Mouse (Mus musculus): ENCODE measurements at regions not wholly inside any gene's neighbourhood (a gene's known extent, or its start where the extent isn't known, plus 50 kb on each side); places are given as distances from the start of the nearest gene placed in this dataset.

DNA sequence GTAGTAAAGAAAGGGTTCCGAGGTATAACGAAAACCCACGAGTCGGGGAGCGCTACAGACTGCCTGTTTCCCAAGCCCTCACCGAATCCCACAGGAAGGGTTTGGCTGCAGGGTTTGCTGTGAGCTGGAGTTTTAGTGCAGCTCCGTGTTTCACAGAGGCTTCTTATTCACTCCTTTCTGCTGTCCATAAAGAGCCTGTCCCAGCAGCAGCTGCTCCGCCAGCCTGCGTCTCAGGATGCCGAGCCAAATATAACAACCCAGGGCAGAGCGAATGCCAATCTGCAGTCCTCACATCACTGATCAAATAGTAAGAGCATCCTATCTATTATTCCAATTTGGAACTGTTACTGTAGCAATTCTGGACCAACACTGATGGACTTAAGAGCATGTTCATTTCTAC lies 110.7 kb upstream of the Mpp6 start:
- peak; percentile 25 to 29 for DNase-seq

DNA sequence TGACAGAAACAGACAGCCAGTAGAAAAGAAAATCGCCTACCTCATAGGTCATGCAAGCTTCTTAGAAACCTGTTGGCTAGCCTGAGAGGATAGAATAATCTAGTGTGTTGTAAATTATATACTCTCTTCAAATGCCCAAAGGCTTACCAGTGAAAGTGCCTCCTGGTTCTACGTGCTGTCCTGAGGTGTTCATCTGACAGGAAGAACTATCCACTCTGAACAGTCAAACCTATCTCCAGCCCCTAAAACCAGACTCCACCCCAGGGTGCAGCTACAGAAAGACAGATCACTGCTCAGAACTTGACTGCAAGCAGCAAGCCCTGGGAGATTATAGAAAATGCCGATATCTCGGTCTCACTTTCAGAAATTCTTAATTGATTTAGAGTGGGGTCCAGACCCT lies 102.0 kb upstream of the Mpp6 start:
- no peak for DNase-seq

DNA sequence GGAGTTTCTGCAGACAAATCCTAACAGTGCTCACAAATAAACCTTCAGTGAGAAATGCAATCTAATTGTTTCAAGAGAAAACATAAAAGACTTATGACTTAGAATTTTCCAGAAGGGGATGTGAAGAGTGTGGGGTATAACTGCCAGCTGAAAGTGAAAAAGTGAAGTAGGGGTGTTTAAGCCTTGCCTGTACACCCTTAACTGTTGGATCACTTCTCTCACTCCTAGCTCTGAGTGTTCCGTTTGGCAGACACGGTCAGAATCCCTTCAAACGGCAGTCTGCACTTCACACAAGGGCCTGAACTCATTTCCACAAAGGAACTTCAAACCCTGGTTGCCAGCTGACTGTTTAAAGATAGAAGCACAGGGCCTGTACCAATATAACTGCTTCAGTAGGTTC lies 101.2 kb upstream of the Mpp6 start:
- DNase-seq, result no peak

DNA sequence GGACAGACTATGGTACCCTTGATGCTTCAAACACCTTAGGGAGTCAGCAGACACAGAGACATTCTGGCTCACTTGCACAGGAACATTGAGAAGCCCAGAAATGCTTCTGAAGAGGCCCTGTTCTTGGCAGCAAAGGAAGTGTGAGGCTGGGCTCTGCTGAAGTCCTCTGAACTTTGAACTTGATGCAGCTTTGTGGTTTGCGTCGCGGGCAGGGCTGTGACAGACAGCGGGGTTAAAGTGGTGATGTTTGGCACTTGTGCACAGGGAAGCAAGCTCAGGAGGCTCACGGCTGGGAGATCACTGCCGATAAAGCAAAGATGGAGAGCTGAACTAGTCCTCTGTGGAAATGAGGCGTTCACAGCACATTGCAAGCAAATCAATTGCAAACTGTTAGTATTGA lies 100.7 kb upstream of the Mpp6 start:
- no peak for DNase-seq

DNA sequence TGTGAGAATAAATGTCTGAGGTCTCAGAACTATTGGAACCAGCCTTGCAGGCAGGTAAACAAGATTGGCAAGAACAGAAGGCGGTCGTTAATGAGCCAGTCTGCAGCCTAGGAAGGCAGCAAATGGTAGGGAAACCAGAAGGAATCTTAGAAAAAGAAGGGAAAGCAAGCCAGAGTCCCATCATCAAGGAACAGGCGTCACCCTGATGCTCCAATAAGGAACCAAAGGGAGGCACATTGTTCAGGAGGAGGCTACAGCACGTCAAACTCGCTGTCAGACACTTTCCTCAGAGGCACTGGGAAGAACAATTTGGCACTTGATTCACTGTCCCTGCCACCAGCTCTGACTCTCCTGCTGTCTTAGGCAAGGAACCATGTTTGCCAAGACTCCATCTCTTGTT lies 100.2 kb upstream of the Mpp6 start:
- DNase-seq, result no peak

DNA sequence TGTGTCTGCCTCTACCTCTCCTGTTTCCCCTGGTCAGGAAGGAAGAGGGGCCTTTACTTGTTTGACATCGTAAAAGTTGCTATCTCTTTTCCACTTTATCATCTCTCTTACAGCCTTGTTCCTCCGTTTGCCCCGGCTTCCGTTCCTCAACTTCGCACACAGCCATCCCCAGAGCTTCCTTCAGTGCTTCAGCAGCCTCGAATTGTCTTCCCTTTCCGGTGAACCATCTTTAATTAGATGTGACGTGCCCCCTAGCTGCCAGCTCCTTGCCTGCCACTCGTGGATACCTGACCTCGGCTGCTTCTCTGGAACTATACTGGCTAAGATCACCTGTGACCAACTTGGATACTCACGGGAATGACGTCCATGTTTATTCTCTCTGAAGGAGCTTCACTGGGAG lies 99.0 kb upstream of the Mpp6 start:
- DNase-seq, result no peak

DNA sequence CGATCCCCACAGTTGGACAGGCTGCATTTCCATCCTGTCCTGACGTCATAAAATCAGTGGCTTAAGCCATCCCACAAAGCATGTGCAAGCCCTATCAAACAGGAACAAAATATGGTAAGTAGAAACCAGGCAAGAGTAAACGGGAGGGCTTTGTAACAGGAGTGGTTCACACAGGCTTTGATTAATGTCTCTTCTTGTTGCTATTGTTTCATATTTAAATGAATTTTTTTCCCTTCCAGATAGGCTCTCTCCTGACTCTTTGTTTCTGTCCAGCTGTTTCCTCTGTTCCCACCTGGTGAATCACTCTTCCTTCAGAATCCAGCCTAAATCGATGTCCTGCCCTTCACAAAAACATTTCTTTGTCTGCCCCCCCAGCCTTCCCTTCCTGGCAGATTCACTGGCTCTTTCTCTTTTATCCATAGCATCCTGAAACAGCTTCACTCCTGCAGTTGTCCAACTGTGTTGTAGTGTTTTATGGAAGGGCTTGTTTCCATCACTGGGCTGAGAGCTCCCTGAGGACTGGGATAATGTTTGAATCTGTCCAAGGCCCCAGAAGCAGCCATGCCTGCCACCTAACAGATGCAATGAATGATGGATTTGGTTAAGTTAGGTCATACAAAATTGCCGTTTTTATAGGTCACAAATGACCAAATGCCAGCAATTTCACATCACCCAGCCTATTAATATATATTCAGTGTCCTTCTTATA lies 98.1 kb upstream of the Mpp6 start:
- no peak for DNase-seq

DNA sequence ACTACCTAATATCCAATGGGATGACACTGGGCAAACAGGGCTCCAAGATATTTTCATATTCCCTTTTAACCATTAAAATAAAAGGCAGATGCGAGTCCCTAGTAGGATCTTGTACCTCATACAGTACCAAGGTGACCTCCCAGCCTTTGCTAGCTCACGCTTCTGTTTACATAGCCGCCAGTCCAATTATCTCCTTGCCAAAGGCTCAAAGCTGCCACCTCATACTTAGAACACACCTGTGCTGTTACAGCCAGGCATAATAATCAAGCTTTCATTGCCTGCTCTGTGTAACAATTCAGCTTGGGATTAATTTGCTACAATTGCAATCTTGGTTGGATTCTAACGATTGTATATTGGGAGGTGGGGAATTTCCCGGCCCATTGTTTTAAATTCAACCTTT lies 97.0 kb upstream of the Mpp6 start:
- no peak for DNase-seq

DNA sequence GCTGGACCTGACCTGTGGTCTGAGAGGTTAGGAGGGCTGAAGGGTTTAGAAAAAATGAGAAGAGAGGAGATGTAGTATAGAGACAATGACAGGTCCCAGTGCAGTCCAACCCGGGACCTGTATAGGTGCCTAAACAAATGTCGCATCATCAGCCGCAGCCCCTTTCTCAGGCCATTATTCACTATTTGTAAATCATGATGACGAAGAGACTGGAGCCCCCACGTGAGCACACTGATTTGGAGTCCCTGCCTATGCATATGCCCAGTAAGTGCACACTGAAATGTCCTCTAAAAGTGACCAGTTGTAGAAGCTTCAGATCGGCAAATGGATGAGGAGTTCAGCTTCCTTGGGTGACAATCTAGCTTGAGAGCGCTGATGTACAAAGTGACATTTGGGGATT lies 96.2 kb upstream of the Mpp6 start:
- no peak for DNase-seq

DNA sequence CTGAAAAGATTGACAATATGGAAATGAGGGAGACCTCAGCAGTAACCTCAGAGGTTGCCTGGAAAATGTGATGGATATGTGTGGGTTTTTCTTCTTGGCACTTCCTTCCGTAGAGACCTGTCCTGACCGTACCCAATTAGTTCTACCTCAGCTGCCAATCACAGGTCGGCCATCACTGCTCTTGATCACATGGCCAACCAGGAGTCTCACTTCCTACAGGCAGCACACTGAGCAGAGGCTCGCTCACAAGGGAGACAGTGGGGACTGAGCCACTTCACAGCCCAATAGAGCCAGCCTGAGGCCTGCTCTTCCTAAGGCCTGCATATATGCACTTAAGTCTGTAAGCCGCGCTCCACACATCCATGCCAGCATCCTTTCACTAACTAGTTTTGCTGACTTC lies 82.1 kb upstream of the Mpp6 start:
- no peak for DNase-seq

DNA sequence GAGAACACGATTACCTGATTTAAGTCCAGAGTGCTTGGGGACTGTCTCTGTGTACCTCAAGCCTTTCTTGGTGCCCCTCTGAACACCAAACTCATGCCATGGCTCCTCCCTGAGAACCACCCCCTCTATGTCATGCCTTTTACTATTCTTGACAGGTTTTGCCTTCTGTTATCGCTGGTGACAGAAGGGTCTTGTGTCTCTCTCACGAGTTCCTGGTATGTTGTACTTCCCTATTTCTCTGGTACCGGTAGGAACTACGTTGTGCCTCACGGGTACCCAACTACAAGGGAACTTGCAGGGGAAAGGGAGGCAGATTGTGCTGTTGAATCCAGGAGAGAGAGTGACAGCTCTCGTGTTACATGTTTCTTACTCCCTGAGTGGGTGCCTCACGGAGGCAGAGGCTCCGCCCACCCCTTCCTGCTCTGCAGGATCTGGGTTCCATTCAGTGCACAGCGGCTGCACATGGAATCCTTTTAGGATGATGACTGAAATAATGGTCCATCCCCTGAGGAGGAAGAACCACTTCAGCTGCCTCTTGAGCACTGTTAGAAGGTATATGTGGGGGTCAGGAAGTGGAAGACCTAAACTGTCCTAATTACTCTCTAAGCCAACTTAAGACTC lies 80.0 kb upstream of the Mpp6 start:
- DNase-seq, result no peak

DNA sequence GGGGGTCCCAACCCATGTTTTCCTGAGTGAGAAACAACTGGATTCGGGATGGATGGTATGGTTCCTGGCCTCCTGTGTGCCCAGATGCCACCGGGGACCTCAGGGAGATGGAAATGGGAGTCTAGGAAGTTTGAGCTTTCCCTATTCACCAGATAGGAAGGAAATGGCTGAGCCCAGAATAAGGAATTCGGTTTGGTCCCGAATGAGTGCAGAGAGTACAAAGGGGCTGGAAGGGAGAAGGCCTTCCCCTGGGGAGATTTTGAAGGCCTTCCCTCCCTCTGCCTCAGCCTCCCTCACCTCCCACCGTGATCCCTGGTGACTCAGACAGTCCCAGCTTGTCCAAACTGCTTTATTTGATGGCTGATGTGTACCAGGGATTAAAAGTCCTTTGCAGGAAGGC lies 78.7 kb upstream of the Mpp6 start:
- DNase-seq, result no peak

DNA sequence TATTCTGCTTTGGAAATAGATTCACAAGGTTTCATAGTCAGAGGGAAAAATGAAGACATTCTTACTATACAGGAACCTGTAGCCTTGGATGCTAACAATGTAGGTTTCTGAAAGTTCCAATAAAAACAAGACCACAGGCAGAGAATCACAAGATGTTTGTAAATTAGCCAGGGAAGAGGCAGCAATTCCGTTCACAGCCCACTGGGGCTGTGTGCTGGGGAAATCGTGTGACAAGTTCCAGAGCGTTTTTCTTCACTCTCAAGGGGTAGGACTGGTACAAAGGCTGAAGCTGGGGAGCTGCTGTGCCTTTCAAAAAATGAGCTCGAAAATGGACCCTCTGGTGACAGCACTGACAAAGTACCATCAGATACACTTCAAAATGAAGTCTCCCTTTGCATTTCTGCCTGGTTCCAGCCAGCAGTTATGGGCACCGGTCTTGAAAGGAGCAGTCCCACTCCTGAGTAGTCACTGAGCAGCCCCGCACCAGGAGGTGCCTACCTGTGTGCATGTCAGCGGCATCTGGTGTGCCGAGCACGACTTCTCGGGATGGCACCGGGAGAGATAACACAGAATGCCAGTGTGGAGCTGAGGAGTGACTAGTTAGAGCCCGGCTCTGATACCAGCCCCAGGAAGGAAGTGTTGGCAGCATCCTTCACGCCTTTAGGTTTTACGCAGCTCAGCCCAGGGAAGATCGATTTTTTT lies 77.0 kb upstream of the Mpp6 start:
- peak in 1 of 2 experiments; percentile 6 for DNase-seq

DNA sequence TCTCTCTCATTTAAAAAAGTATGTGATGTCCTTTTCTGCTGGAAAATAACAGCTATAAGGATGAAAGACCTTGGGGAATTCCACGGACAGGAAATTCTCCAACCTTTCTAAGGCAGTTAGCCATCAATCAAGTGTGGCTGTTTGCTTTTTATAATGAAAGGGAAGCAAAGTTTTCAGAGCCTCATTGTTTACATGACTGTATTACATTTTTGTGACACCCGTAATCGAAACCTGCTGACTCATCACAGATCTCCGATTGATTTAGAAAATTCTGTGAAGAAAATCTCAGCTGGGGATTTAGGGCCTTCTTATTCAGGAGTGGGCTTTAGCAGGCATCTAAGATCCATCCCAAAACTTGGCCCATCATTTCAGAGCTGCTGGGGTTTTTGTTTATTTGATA lies 72.4 kb upstream of the Mpp6 start:
- DNase-seq, result no peak

DNA sequence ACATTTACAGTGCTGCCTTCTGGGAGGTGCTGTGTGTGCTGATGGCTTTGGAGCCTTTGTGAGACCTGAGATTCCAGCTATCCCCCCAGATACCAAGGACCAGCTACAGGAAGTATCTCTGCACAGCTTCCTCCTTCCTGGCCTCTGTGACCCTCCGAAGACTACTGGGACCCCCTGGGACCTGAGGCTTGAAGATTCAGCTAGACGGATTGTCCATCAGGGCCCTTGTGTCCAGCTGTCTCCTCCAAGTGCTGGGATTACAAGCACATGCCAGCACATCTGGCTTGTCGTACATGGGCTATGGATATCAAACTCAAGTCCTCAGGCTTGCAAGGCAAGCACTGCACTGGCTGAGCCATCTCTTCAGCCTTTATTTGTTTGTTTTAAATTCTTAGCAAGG lies 71.7 kb upstream of the Mpp6 start:
- no peak for DNase-seq

DNA sequence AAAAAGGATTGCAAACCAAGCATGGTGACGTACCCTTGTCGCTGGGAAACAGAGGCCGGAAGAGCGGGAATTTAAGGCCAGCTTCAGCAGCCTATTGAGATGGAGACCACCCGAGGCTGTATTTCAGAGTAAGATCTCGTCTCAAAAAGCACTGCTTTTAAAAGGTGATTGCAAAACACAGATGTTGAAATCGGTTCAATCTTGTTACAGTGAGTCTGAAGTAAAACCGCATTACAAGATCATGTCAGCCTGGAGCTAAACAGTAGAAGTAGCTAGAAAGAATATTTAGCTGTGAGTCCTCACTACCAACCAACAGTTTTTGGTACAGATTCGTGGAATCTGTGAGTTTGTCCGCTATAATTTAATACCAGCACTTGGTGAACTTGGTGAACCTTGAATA lies 69.0 kb upstream of the Mpp6 start:
- no peak for DNase-seq

DNA sequence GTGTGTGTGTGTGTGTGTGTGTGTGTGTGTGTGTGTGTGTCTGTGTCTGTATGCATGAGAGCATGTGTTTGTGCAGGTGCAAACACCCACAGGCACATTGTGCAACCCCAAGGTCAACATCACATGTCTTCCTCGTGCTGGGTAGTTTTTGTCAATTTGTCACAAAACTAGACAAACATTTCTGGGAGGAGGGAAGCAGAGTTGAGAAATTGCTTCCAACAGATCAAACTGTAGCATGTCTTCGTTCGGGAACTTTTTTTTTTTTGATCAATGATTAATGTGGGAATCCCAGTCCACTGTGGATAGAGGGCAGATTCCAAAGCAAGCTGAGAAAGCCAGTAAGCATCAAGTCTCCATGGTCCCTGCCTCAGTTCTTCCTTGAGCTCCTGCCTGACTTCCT lies 67.9 kb upstream of the Mpp6 start:
- DNase-seq, result no peak

DNA sequence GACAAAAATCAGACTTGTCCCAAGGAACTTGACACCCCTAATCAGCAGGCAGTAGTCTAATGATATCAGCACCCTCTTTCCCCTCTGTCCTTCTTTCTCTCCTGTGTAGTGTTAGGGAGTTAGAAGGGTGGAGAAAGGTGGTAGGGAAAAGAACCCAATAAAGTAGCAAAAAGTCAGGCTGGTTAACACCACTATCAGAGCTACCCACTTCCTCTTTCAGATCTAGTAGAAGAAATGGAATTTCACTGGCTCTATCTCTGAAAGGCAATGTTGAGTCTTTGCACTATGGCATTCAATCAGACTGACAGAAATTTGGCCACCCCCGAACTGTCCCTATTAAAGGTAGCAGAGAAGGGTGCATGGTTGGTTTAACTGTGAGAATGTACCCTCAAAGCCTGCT lies 65.9 kb upstream of the Mpp6 start:
- DNase-seq, result no peak

DNA sequence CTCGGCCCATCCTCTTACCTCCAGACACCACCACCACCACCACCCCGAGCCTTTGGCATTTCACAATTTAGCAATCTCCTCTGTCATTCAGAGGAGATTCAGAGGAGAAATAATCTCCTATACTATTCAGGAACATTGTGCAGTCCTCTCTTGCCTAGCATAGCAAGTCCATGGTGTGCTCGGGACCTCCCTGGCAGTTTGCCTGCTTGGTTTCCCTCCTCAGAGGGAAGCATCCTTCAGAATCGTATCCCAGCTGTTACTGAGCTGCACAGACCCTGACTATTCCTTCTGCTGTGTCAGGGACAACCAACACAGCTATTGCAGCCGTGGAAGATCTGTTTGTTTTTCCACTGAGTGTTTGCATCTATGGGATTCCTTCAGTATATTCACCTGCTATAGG lies 63.3 kb upstream of the Mpp6 start:
- peak; percentile 15 to 31 for DNase-seq

DNA sequence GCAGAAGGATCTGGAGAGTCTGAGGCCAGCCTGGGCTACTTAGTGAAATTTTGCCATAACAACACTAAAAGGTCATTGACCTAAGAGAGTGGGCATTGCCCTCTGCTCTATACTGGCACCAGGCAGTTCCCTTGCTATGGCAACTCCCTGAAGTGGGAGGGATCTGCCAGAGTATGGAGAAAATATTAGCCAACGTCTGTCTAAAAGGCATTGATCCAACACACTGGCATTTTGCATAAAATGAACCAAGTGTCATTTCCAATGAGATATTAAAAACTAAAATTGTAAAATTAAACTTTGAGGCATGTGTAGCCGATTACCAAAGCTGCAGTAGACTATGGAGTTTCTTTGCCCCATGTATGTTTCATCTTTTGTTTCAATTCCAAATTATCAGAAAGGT lies 57.6 kb upstream of the Mpp6 start:
- no peak for DNase-seq

DNA sequence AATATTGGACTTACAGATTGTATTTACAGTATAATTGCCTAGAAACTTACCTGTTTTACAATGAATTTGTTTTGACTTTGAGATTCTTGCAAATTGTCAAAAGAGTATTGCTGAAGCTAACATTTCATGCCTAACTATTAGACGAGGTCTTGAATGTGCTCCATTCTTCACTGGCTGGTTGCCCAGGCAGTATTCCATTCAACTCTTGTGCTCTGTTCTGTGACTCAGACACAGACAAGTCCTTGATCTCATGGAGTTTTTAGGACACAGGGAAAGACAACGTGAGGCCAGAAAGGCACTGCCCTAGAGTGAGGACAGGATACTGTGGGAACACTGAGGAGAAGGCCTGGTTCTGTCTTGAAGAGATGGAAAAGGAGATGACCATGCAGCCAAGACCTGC lies 57.0 kb upstream of the Mpp6 start:
- peak in 1 of 2 experiments; percentile 9 for DNase-seq

DNA sequence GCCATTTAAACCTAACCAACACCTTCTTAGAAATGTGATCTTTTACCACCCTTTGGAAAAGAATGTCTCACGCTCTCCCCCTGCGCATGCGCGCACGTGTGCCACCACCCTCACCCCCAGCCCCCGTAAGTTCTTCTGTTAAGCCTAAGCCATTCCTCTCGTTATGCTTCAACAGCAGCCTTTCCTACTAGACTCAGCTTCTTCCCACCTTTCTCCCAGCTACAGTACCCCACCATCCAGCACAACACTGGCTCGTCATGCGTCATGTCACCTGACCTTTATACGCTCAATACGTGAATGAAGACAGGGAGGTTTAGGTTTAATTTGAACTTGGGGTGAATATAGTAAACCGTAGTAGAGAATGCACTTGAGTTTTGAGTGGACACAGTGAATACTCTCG lies 55.8 kb upstream of the Mpp6 start:
- no peak for DNase-seq

DNA sequence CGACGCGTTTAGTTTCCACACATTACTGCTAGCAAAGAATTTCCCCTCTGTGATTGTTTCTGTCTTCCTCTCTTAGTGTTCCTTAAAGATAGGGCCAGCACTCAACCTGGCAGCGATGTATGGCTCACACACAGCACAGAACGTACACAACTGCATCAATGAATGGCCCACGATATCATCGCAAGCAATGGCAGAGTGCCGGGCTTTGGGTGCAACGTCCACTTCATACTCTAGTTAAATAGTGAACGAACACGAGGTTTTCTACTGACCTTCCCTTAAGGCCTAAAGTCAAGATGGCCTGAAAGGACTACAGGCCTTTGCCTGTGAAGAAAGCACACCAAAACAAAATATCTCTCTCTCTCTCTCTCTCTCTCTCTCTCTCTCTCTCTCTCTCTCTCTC lies 51.4 kb upstream of the Mpp6 start:
- no peak for DNase-seq

DNA sequence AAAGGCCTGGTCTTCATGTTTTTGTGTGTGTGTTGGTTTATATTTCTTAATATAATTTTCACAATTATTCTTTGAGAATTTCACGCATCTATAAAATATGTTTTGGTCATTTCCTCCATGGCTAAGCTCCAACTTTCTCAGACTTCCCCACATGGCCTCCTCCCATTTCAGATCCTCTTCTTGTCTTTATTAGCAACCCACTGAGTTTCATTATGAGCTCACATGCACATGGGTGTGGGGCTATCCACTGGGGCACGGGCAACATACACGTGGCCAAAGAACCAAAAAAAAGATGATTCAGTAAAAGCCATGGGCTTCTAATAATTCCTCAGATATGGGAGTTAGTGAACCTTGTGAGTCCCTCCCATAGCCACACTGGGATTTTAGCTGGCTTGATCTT lies 50.1 kb upstream of the Mpp6 start:
- DNase-seq, result no peak

Measured in cerebellum, postnatal 14 days (tissue).